Mouse (Mus musculus): ENCODE measurements around the gene Mepce.
A peak's percentile ranks its signal among the peaks of the same experiment; 100 is the strongest.
"Not testable (repeated sequence)": the region's sequence is repeated elsewhere in the genome, so short reads cannot be mapped to it uniquely, and the experiment has no call there.

Gene Mepce

DNA sequence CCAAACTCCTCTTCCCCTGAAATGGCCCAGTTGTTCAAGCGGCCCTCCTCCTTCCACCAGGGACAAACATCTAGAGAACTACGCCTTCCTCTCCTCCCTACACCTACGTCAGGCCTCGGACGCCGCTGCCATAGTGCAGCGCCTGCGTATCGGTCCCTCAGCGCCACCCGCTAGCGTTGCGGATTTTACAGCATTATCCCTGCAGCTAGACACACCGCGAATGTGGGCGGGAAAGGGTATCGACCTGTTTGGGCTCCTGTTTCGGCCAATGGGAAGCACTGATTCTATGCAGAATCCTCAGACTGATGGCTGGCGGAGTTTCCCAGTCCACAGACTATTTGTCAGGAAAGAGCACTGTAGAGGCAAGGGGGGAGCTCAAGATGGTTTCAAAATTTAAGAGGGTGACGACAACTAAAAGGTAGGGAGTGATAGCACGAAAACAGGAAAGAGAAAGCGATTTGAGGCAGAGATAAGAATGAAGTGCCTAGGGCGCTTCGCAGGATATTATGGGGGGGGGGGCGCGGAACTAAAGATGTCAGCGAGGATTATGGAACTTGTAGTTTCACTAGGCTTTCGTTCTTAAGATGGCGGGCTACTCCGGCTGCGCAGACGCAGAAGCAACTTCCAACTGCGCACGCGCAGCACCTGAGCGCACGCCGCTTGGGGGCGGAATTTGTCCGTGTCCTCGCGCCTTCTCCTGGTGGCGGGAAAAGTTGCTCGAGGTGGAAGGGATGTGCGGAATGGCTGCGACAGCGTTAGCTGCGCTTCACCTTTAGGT lies at the start of gene Mepce, which contains the start of gene Zcwpw1:
Gene Mepce (minus strand): TSS at position 505 of the 778 bp plus-strand sequence.
Gene Zcwpw1 (plus strand): TSS at position 648 of the 778 bp plus-strand sequence.
- peak; percentile 93 for DNase-seq (ENCODE audit: low spot score)

- not testable (repeated sequence) for DNase-seq (ENCODE audit: low spot score)
Measured at GRCm38 (mm10) chr5:137837110-137837509, 49.7 kb upstream of the Mepce start.

DNA sequence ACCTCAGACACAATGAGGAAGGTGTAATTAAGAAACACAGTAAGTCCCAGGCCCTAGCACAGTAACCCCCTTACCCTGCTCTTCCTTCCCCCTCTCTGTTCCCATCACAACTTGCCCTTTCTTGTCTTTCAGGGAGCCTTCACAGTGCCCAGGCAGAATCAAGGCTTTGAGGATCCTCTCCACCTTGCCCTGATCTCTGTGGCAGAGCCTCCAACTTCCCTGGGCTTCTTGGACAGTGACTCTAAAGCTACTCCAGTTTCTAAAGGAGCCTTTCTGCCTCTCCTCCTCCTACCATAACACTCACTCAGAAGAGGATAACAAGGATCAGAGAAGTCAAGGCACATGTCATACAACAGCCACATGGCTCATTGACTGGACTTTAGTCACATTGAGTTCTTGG lies 49.2 kb upstream of the Mepce start:
- DNase-seq (ENCODE audit: low spot score), result no peak

DNA sequence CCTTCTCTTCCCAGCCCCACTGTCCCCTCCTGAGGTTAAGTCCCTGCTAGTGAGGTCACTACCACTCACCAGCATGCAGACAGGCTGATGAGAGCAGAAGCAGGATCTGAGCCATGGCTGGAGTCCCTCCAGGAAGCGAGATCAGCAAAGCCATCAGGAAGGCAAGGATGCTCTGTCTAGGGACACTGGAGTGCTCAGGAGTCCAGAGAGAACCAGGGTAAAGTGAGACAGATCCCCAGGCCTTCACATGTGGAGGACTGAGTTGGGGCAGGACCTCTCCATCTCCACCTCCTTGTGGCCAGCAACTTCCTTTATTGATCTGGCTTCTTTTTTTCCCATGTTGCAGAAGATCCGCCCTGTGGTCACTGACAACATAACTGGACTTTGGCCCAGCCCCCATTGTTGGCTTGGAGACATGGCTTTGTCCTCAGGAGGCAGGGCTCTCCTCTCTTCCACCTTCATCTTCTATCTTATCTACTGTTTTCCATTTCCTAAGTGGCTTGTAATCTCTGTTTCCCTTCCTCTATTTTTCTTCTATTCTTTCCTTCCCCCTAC lies 48.6 kb upstream of the Mepce start, which contains the start of gene Pilra:
Gene Pilra (minus strand): TSS at position 316 of the 555 bp plus-strand sequence.
- DNase-seq (ENCODE audit: low spot score), result not testable (repeated sequence)

- no peak for DNase-seq (ENCODE audit: low spot score)
Measured at GRCm38 (mm10) chr5:137833500-137833899, 46.0 kb upstream of the Mepce start.

DNA sequence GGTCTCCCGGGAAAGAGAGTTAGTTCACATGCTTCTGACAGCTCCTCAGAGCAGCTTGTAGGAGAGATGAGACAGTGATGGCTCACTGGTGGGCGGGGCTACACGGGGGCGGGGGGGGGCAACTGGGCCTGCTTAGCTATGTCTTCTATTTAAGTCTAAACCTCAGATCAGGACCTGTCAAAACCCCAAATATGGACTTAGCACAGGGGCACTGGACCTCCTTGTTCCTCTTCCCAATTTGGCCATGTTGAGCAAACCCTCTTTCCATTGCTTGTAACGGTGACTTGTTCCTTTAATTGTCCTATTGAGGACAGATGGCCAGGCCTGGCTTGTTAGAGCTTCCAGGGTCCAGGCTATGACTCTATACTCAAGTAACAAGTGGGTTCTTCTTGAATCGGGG lies 44.1 kb upstream of the Mepce start:
- DNase-seq (ENCODE audit: low spot score), result no peak

DNA sequence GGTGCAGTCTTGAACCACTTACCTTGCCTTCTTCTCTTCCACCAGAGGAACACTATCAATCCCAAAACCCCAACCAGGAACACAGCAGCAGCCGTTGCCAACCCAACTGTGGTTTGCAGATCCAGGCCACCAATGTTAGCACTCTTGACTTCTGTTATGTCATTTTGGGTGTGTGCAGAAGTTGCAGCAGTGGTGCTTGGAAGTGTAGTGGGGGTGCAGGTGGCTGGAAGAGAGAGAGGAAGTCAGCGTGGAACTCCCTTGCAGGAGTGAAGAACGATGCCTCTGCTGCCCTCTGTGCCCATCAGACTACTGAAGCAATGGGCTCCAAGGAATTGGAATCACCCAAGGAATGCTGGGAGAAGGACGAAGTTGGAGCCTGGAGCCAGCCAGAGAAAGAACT lies 43.7 kb upstream of the Mepce start:
- no peak for DNase-seq (ENCODE audit: low spot score)

GRCm38 (mm10) chr5:137830238-137830637 lies 42.8 kb upstream of the Mepce start:
- no peak for DNase-seq (ENCODE audit: low spot score)

DNA sequence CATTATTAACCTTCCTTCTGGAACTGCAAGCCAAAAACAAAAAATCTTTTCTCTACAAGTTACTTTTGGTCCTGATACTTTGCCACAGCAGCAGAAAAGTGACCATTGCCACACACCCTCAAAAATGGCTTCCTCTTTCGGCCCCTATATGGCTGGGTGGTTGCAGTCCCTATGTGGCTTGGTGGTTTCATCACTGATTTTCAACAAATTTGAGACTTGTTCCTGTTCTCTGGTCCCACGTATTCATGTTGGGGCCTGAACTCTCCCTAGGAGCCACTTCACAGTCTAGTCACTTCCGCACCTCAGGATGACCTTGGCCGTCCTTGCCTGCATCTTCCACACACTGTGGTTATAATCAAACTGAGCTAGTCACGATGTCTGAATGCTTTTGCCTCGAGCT lies 41.2 kb upstream of the Mepce start:
- no peak for DNase-seq (ENCODE audit: low spot score)

DNA sequence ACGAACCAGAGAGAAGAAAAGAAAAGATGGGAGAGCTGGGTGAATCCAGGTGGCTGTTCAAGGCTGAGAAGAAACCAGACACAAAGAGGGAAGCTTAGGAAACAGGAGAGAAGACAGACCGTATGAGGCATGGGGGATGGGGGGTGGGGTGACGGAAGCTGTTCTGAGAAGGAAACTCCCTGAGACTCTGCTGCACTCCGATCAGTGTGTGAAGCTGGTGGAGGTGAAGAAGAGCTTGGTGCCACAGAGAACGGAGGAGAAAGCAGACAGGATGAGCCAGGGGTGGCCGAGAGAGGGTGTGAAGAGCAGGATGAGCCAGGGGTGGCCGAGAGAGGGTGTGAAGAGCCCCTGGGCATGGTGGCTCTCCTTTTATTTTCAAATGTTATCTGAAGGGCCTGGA lies 39.0 kb upstream of the Mepce start:
- no peak for DNase-seq (ENCODE audit: low spot score)

DNA sequence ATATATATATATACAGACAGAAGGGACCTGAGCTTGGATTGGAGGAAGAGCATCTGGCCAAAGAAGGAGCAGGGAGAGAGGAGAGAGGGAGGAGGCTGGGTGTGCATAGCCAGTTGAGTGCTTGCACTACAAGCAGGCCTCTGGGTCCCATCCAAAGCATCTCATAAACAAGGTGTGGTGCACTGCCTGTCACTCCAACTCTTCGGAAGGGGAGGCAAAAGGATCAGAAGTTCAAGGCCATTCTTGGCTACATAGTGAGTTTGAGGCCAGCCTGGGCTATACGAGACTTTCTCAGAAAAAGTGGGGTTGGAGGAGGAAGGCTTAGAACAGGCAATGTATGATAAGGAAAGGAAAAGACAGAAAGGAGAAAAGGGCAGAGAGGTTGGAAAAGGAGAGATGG lies 38.5 kb upstream of the Mepce start:
- no peak for DNase-seq (ENCODE audit: low spot score)

GRCm38 (mm10) chr5:137825030-137825429 lies 37.6 kb upstream of the Mepce start:
- no peak for DNase-seq (ENCODE audit: low spot score)

- no peak for DNase-seq (ENCODE audit: low spot score)
Measured at GRCm38 (mm10) chr5:137823455-137824045, 36.1 kb upstream of the Mepce start.

DNA sequence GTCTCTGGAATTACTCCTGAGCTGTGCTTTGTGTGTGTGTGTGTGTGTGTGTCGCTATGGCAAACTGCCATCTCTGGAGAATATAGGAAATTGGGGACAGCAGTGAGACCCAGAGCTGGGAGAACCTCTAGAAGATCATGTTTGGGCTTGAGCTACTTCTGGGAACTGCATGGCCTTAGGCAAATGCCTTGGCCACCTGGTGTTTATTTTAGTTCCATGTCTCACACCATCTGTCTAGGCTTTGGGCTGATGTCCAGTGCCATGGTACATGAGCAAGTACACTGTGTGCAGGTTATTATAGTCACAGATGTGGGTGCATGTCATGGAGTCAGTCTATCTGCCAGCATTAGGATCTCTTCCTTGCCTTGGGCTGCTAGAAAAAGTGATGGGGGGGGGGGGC lies 35.1 kb upstream of the Mepce start:
- DNase-seq (ENCODE audit: low spot score), result no peak

DNA sequence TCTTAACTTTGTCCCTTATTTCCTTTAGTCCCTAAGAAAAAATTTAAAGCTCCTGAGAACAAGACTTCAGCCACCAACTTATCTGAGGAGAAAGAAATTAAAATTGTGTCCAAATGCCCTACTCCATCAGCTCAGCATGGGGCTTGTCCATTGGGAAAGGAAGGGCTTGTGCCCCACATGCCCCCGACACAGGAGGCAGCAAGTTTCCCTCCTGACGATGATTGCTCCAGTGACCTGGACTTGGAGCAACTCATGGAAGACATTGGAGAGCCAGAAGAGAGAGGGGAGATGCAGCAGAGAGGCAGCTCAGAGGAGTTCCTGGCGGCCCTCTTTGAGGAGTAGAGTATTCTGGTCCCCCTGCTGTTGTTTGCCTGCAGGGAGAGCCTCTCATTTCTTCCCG lies 34.7 kb upstream of the Mepce start:
- DNase-seq (ENCODE audit: low spot score), result no peak

- DNase-seq (ENCODE audit: low spot score), result no peak
Measured at GRCm38 (mm10) chr5:137817466-137818222, 30.2 kb upstream of the Mepce start.

DNA sequence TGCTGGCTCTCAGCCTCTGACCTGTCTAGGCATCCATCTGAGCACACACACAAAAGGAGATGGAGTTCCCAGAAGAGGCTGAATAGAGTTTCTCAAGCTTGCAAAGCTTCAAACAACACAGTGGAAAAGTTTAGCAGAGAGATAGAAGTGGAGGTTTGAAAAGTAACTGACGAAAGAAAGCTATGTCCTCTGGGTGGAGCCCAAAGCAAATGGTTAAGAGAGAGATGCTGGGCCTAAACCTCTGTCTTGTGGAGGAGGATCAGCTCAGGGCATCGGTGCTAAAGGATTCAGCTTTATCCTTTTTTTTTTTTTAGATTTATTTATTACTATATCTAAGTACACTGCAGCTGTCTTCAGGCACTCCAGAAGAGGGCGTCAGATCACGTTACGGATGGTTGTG lies 20.9 kb upstream of the Mepce start:
- no peak for DNase-seq (ENCODE audit: low spot score)

- no peak for DNase-seq (ENCODE audit: low spot score)
Measured at GRCm38 (mm10) chr5:137806158-137806557, 18.7 kb upstream of the Mepce start.

DNA sequence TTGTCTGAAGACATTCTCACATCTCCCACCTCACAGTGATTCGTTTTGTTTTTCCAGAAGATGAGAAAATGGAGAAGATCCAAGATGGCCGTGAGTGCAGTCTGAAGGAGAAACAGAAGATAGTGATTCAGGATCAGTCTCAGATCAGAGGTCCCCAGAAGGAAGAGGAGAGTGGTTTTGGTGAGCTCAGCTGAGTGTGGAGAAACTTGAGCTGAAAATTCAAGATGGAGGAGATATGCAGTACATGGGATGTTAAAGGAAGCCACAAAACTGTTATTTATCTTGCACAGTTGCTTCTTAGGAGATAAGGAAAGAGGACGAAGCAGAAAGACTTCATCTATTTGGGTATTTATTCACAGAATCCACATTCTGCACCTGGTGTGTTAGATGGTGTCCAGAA lies 13.5 kb upstream of the Mepce start:
- DNase-seq (ENCODE audit: low spot score), result no peak

GRCm38 (mm10) chr5:137796606-137797005 lies 9.2 kb upstream of the Mepce start:
- no peak for DNase-seq (ENCODE audit: low spot score)

DNA sequence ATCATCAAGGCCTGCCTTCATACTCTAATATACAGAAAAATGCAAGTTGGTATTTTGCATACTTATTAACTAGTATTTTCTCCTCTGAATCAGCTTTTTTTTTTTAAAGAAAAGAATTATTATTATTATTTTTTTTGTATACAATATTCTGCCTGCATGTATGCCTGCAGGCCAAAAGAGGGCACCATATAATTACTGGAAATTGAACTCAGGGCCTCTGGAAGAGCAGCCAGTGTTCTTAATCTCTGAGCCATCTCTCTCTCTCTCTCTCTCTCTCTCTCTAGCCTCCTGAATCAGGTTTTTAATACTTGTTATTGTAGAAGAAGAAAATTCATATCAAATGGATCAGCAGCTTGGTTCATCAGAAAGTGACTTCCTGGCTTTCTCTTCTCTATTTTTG lies 4.1 kb upstream of the Mepce start:
- no peak for DNase-seq (ENCODE audit: low spot score)

GRCm38 (mm10) chr5:137788946-137789531 lies 1.6 kb upstream of the Mepce start:
- no peak for DNase-seq (ENCODE audit: low spot score)
